Mouse (Mus musculus) 416B (cell line): ENCODE data around the gene Ptprj.
"Not testable (repeated sequence)": the region's sequence is repeated elsewhere in the genome, so short reads cannot be mapped to it uniquely, and the experiment has no call there.

Experiments
- DNase-seq: peaks from one replicate; pipeline ENCODE4 v3.0.0; 2011; ENCODE audit warnings: low read depth

Ptprj gene

DNA sequence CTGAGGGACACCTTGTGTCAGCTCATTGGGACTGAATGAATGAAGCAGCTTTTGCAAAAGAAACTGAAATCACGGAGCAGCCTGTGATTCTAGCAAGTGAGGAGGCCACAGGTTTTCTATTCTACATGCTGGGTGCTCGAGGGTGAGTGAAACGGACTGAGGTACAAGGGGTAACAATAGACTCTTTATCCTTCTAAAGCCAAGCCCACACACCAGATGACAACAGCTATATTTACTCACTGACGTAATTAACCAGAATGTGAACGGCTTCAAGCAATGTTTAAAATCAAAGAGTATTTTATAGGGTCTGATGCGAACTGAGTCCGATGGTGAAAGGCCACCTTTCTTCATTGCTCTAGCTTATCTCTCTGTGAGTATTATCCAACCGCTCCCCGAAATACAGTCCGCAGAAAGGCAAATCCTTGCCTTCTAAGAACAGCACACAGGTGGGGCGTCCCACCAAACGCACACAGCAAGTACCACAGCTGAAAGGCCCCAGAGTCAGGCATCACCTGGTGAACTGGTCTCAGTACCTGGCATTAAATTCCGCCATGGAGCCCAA is 99.6 kb downstream of the Ptprj start:
- no peak for DNase-seq

GRCm38 (mm10) chr2:90478531-90478930 is 101.9 kb downstream of the Ptprj start:
- no peak for DNase-seq

DNA sequence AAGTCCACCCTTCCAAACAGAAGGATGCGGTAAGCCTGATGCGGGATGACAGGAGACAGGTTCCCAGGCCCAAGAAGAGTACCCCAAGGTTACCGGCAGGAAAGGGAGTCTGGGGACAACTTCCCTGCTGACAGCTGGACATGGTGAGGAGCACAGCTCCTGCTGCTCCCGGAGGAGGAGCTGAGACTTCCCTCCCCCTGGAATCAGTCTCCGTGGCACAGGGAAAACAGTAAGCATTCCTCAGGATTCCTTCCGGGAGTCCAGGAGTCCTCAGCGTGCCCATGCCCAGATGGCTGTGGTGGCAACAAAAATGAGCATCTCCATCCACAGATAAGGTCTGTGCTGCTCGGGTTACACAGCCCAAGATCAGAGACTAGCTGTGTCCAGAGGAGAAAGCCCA is 102.8 kb downstream of the Ptprj start:
- DNase-seq = no peak

DNA sequence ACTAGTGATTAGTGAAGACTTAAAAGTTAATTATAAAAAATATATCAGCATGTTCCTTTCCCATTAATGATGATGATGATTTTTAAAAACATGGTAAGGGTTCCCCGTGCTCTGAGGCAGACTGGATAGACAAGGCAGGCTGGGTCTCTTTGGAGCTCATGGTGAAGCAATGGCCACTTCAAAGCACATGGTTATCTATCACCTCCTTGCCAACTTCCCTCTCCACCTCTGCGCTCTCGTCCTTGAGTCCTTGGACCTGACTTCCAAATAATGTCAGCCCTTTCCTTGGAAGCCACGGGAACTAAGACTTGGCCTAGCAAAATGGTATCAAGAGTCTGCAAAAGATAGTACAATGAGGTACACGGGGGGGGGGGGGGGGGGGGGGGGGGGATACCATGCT is 103.7 kb downstream of the Ptprj start:
- no peak for DNase-seq

DNA sequence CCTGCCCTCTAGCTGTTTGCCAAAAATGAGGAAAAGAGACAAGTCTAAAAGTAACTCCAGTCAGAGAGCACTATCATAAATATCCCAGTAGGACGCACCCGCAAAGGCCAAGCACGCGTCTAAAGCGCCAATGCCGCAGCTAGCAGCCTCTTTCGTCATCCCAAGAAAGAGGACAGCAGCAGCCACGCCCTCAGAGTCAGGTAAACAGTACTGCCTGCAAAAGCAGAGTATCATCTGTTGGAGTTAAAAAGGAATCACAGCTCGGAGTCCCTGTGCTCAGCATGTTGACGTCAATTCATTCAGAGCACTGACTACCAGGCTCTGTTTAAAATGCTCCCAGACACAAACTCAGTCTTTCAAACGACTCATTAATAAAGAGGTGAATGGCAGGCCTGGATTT is 104.1 kb downstream of the Ptprj start:
- no peak for DNase-seq

DNA sequence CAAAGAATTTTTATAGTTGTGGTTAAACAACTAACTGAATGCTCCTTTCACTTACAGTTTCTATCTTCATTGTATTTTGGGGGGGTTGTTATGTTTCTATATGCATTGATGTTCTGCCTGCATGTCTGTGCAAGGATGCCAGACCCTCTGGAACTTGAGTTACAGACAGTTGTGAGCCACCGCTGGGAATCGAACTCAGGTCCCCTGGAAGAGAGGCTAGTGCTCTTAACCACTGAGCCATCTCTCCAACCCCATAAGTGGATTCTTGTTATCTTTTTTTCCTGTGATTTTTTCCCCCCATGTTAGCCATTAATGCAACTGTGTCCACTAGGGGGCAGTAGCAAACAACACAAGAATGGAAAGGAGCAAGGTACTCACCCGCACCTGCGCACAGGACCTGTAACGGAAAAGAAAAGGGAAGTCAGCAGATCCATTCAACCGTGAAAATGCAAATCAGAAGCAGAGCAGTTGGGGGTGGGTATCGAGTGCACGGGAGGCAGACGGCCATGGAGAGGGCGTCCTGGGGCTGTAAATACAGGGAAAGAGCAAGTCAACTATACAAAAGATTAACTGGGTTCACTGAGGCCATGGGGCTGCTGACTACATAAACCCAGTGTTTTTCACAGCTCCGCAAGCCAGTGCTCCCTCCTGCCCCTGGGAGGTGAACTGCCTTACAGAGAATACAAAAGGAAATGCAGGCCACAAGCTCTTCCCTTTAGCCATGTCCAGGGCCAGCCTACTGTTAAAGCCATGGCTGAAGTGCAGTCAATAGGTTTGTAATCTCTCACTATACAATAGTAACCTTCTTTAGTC is 105.6 kb downstream of the Ptprj start:
- DNase-seq = peak; percentile 97

GRCm38 (mm10) chr2:90472701-90473100 is 107.7 kb downstream of the Ptprj start:
- no peak for DNase-seq

DNA sequence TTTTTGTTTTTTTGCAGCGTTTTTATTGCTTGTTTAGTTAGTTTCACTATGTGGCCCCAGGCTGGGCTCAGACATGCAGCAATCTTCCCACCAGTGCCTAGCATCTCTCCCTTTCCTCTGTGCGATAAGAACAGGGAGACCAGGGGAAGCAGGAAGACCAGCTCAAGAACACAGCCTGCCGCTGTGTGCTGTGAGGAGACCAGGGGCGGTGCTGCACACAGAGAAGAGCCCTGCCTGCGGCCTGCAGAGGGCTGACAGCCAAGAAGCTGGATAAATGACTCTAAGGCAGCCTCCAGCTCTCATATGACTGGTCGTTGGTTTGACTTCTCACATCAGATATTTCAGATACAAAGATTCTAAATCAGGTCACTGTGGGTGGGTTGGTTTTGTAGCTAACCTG is 110.3 kb downstream of the Ptprj start:
- DNase-seq = no peak

- no peak for DNase-seq
Measured at GRCm38 (mm10) chr2:90466480-90466879, 114.0 kb downstream of the Ptprj start.

DNA sequence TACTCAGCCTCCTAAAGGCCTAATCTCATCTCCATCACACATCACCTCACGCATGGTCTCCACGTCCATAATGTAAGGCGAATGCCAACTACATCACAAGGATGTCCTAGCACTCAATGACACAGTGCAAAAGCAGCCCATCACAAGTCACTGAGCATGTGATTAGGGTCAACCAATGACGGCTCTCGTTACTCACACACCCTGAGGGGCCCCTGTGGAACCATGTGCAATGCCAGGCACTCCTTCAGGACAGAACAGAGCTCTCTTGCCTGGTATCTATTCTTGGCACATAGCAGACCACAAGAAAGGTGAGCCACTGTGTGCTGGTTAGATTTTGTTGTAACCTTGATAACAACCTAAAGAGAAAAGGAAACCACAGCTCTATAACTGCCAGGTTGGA is 116.7 kb downstream of the Ptprj start:
- DNase-seq = peak; percentile 34

DNA sequence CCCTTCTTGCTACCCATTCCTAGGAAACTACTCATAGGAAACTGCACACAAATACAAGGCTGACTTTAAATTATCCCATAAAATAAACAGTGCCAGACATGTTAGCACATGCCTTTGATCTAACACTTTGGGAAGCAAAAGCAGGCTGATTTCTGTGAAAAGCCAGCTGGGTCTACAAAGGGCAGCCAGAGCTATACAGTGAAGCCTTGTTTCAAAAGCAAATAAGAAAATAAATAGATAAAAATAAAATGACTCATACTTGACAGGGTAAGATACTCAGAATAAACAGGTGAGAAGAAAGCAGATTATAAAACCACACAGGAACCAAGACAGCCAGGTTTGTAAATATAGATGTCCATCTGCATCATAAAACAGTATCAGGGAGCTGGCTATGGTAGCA is 118.2 kb downstream of the Ptprj start:
- DNase-seq = no peak

DNA sequence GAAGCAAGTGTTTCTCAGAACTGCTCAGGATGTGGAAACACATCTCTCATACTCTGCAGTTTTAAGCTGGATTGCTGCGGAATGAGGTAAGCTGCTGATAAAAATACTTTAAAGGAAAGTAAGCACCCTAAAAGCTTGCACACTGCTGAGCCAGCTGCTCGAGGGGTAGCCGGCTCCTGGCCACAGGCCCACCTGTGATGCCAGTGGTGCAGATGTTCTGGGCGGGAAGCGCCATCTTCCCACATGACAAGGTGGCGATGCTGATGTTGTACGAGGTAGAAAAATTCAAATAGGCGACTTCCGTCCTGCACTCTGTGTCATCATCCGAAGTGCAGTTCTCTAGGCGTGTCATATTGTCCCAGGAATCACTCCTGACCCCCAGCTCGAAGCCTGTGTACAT is 122.5 kb downstream of the Ptprj start:
- no peak for DNase-seq

DNA sequence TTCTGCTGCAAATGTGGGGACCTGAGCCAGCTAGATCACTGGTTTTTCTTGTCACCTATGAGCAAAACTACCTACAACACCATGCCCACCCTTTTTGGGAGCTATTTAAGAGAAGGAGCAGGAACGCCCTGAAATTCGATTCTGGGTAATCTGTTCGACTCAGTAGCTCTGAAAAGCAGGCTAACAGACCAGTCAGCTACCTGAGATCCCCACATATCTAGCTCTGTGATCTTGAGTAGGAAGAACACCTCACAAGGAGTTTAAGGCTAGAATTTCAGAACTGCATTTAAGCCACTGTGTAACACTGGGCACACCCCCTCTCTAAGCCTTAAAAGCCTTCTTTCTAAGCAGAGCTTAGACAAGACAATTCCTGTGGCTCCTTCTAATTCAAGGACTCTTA is 128.1 kb downstream of the Ptprj start:
- no peak for DNase-seq

GRCm38 (mm10) chr2:90448967-90449740 is 131.3 kb downstream of the Ptprj start:
- no peak for DNase-seq

- no peak for DNase-seq
Measured at GRCm38 (mm10) chr2:90443811-90444210, 136.6 kb downstream of the Ptprj start.

DNA sequence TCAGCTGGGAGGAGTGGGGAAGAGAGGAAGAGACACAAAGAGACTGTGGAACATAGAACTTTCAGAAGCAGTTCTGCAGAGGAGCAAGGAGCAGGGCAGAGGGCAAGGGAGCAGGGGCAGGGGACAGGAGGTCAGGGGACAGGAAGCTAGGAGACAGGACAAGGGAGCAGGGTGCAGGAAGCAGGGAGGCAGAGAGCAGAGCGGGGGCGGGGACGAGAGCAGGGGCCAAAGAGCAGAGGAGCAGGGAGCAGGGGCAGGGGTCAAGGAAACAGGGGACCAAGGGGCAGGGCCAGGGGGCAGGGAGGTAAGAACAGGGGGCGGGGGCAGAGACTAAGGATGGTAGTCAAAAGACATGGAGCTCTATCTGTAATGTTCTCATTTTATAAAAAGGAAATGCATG is 138.6 kb downstream of the Ptprj start:
- DNase-seq = not testable (repeated sequence)

DNA sequence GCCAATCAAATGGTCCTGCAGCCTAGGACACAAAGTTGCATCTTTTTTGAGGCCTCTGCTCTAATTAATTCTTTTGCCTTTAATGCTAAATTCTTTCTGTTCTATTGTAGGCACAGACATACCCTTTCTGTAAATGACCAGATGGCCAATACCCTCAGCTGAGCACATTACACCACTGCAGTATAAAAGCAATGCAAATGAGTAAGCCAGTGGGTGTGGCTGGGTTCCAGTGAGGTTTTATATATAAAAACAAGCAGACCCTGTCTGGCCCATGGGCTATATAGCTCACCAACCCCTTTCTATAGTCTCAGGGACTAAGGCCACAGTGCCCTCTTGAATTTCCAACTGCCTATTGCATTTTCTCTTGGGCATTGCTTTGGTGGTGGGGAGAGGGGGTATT is 140.3 kb downstream of the Ptprj start:
- DNase-seq = not testable (repeated sequence)

GRCm38 (mm10) chr2:90437453-90437852 is 143.0 kb downstream of the Ptprj start:
- DNase-seq = not testable (repeated sequence)

DNA sequence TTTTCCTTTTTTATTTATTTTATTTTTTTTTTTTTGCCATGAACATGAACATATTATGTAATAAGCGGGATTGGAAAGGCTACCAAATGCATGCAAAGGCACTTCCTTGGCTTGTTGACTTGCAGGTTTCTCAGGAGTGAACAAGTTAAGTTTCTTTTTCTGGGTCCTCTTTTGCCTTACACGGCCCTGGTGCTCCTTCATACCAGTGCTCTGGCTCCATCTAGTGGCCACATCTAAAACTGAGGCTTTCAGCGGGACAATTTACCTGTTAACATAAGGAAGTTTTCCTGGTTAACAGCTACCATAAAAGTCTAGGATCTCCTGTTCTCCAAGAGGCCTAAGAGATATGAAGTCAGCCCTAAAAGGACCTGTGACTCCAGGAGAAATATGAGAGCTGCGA is 150.7 kb downstream of the Ptprj start:
- DNase-seq = not testable (repeated sequence)

GRCm38 (mm10) chr2:90428988-90429717 is 151.3 kb downstream of the Ptprj start:
- DNase-seq = not testable (repeated sequence)

DNA sequence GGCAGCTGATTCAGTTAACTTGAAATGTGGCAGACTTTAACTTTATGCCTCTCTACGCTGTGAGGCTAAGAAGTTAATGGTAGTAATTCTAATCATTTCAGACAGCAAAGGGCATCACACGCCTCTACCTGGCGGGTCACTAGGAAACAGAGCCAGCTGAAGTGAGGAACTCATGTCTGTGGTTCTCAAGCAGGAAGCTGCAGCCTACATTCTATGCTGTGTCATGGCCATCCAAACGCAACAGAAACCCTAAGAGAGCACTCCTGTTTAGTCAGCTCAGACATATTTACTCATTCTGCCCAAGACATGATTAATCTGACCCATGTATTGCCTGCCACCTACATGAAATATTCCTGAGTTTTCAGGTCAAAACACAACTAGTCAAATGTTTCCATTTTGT is 155.5 kb downstream of the Ptprj start:
- not testable (repeated sequence) for DNase-seq

GRCm38 (mm10) chr2:90422282-90422681 is 158.2 kb downstream of the Ptprj start:
- DNase-seq = not testable (repeated sequence)
